Mouse (Mus musculus) kidney, adult 11 months (tissue): ENCODE data around the gene Retnla.
"Not testable (repeated sequence)": the region's sequence is repeated elsewhere in the genome, so short reads cannot be mapped to it uniquely, and the experiment has no call there.

ENCODE experiments used
- DNase-seq: peaks from one replicate; pipeline ENCODE4 v3.0.0; 2022

Retnla gene

DNA sequence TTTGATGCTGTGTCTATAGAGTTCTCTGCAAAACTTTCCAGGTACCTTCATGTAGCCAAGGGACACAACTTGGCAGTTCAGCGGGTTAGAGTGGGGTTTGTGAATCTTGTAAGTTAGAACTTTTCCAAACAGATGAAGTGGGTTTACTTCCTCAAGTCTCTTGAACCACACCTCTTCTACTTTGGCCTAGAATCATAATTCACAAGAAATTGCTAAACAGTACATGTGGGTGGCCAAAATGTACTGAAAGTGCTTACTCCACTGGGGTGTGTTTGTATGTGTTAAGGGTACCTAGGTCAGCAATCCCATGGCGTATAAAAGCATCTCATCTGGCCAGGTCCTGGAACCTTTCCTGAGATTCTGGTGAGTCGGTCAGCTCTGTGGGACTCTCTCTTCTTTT lies at the start of gene Retnla:
TSS of gene Retnla (plus strand) at position 286 of the 400 bp plus-strand sequence.
- no peak for DNase-seq

DNA sequence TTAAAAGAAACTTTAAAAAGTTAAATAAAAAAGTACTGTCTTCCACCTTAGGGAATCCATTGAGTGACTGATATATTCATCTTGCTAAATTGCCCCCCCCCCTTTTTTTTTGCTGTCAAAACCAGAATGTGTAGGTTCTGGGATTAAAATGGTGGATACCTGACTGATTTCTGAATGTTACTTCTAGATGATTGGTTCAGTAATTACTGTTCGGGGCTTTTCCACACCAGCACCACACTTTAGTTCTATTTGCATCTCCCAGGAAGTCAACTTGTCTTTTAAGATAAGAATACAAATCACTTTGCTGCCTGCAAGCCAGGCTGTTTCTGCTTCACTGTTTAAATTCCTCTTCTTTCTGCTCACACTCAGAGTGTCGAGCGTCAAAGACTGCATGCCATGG lies 44.1 kb upstream of the Retnla start:
- no peak for DNase-seq

DNA sequence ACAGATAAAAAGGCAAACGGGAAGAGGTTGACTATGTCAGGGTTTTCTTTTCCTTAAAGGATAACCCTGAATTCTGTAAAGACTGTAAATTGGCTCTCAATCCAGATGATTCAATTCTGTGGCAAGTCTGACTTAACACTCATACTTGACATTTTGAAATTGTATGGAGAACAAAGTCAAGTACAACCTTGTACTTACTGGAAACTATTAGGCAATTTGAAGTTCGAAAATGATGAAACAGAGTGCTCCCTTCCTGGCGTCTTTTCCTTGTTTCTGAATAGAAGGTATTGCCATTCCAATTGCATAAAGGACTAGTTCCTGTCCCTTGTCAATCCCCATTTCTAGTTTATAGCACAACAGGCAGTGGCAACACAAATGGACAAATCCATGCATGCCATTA lies 42.9 kb upstream of the Retnla start:
- no peak for DNase-seq

DNA sequence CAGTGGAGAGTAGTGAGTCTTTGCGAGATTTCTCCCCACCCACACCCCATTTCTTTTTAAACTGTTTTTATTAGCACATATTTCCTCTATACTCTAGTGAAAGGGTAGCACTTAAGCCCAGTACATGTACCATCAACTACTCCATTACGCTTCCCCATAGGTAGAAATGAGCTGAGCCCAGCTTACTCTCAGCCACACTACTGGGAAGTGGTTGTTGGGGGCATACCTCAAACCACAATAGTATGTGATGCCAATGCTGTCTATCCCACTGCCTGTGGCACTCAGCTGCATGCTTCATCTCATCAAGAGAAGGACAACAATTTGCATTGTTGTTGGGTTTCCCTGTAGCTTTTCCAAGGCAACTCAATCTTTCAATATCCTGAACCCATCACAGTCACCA lies 41.4 kb upstream of the Retnla start:
- no peak for DNase-seq

DNA sequence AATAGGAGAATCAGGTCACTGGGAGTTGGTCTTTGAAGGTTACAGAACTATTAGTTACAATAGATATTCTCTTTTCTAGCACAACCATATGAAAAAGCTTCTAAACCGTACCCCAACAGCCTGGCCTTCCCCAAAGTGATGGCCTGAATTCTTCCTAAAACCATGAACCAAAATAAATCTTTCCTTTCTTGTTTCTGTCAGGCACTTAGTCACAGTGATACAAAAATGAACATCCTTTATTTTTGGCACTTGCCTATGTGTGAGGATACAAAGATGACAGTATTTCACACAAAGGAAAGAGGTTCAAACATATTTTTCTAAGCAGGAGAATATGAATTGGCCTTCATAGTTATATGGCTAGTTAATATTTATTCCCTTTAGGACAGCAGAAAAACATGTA lies 36.9 kb upstream of the Retnla start:
- no peak for DNase-seq

DNA sequence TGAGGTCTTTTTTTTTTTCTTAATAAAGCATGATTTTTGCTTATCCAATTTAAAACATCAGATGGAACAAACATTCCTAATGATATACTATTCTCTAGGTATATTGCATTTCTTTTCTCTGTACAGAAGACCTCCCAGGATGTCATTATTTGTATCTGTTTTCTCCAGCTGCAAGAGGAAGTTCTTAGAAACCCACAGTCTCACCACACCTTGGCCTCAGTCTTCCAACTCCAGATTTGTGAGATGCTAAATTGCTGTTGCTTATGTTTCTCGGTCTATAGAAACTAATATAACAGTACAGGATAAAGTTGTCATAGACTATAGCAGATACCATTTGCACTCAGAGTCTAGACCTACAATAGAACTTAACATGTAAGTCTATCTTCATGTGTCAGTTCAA lies 35.8 kb upstream of the Retnla start:
- no peak for DNase-seq

DNA sequence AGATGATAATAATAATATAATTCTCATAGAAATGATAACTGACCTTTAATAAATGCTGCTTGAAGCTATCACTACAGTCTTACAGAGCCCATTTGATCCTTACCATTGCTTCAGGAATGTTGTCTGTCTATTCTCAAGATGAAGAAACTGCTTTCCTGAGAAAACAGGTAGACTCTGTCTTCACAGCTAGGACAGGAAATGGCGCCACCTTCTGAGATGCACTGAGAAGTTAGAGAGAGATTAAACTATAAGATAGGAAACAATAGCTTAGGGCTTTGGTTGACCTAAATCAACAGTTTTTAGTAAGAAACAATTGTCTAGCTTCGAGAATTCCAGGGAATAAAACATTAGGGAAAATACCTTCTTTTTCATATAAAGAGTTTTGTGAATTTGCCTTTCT lies 33.0 kb upstream of the Retnla start:
- no peak for DNase-seq

DNA sequence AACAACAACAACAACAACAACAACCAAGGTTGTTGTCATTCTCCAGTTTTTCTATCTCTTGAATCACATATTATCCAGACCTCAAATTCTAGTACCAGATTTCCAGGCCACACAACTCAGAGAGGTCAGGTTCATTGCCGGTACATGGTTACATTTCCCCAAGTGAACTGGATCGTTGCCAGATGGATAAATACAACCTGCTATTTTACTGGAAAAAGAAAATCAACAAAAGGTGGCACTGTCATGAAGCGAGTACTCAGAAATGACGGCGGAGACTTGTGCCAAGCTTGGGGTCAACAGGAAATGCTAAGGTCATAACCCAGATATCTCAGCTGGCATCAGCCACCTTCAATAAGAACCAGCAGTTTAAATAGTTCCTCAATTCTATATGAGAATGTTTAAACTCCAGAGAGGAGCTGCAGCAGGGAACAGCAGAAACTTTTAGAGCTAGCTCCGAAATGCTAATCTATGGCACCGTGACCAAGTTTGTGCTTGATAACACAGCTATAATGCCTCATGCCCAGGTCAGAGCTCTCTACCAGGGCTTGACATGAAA lies 30.4 kb upstream of the Retnla start:
- no peak for DNase-seq

DNA sequence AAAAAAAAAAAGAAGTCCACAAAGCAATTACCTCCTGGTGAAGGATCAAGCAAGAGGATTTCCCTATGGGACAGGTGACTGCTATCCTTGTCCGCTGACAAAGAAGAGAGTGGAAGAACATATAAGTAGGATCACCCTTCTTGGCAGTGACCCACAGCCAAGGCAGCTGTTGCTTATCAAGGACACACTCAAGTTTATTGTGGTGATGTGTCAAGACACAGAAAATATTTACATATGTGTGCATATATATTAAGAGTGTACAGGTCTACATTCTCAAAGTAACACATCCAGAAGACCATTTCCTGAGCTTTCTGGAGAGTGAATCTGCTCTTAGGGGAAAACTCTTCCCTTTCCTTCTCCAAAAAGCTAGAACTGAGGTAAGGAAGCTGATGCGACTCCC lies 25.7 kb upstream of the Retnla start, which contains the start of gene Retnlb:
TSS of gene Retnlb (plus strand) at position 162 of the 400 bp plus-strand sequence.
- no peak for DNase-seq

DNA sequence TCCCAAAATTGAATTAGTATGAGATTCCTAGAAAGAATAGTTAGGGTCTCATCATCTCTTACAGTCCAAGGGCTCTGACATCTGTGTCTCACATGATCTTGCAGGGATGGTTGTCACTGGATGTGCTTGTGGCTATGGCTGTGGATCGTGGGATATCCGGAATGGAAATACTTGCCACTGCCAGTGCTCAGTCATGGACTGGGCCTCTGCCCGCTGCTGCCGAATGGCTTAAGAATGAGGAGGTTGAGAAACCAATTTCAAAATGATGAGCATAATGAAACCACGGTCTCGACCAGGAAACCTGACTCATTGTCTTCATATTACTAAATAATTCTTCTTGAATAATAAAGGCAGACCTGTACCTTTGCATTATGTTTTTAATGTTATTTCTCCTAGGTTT lies 23.8 kb upstream of the Retnla start:
- DNase-seq = no peak

DNA sequence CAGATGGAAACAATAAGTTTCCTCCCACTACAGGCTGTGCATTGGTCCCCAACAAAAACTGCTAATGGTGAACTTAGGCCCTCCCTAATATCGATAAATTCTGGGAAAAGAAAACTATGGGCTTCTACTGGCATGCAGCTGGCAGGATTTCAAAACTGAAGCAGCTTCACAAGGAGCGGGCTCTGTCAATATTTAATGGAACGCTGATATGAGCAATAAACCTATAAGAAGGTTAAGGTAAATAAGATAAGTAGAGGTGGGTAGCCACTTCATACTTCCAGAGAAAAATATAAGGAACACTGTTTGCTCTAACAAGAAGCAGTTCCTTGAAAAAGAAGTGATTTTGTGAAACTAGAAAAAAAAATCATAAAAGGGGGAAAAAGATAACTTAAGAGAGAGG lies 15.9 kb upstream of the Retnla start:
- DNase-seq = no peak

DNA sequence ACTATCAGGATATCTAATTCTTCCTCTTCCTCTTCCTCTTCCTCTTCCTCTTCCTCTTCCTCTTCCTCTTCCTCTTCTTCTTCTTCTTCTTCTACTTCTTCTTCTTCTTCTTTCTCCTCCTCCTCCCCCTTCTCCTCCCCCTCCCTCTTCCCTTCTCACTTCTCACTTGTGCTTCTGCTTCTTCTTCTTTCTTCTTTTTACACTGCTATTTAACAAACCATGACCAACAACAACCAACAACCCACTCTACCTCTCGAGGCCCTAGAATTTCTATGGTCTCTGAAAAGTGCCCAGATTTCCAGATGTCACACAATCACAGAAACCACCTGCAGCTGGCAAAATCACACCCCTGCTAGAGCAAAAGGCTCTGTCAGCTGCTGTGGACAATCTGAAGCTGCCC lies 14.7 kb upstream of the Retnla start:
- no peak for DNase-seq

DNA sequence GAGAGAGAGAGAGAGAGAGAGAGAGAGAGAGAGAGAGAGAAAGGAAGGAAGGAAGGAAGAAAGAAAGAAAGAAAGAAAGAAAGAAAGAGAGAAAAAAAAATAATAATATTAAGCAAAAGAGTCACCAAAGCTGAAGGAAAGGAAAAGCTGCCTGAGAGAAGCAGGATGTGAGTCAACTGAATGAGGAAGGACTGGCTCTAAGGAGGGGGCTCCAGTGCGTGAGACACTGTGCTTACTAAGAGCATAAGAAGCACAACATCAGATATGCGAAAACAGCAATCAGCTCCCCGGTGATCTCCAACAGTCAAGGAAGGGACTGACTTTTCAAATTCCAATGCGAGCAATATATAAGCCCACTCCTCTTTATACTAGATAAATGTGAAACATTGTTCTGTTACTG lies 13.3 kb upstream of the Retnla start:
- DNase-seq = no peak

DNA sequence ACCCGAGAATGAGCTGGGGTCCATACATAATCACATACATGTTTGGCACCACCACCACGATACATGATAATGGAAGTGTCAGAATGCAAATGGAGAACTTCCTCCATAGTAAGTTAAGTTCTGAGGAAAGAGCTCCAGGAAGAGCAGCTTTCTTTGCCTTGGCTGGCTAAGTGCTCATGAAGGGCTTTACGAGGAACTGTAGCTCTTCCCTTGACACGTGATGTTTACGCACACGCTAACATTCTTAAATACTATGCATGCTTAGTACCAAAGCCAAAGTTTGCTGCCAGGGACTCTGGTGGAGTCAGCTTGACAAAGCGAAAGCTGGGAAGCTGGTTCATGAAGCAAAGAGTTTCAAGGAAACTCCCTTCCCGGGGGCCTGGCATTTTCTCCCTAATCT lies 10.3 kb upstream of the Retnla start:
- no peak for DNase-seq

DNA sequence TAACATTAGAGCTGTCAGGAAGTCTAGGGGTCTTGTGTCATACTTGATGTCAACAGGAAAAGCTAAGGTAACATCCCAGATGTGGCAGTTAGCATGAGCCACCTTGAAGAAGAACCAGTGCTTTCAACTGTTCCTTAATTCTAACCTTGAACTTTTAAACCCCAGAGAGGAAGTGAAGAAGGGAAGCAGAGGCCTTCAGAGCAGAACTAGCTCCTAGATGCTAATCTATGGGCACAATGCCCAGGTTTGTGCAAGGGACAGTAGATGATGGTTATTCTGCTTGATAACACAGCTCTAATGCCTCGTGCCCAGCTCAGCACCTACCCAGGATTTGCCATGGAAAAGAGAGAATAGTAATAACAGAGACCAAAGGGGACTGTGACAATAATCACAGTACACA lies 8.7 kb upstream of the Retnla start:
- DNase-seq = not testable (repeated sequence)

DNA sequence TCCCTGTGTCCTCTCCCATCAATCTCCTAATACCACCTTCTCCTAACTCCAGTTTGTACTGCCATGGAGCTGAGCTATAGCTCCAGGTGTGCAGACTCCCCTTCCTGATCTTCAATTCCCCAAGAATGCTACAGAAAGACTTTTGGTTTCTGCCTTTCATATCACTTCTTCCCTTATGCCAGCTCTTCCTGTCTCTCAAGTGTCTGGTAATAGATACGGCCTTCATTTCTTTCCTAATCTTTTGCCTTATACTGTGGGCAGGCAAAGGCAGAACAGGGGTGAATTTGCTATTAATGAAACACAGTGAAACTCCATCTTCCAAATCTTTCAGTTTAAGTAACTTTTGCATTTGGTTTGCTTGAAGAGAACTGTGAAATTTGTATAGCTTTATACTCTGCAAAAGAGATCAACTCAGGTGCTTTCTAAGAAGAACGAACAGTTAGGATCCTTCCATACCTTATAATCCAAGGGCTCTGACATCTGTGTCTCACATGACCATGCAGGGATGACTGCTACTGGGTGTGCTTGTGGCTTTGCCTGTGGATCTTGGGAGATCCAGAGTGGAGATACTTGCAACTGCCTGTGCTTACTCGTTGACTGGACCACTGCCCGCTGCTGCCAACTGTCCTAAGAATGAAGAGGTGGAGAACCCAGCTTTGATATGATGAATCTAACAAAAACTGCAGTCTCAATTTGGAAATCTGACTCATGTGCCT lies 1.5 kb downstream of the Retnla start:
- no peak for DNase-seq

DNA sequence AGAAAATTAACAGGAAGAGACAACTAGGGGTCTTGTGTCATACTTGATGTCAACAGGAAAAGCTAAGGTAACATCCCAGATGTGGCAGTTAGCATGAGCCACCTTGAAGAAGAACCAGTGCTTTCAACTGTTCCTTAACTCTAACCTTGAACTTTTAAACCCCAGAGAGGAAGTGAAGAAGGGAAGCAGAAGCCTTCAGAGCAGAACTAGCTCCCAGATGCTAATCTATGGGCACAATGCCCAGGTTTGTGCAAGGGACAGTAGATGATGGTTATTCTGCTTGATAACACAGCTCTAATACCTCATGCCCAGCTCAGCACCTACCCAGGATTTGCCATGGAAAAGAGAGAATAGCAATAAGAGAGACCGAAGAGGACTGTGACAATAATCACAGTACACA lies 22.7 kb downstream of the Retnla start:
- not testable (repeated sequence) for DNase-seq

DNA sequence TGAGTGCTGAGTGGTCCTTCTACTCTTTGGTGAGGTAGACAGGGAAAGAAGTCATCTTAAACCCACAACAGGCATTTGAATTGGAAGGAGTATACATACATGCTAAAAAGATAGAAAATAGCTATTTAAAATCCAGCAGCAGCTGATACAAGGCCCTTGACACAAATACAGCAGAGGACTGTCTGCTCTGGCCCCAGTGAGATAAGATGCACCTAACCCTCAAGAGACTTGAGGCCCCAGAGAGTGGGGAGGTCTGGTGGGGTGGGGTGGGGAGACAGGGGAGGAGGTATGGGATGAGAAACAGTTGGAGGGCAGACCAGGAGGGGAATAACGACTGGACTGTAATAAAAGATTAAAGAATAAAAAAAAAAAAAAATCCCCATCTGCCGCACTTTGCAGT lies 25.3 kb downstream of the Retnla start:
- no peak for DNase-seq

DNA sequence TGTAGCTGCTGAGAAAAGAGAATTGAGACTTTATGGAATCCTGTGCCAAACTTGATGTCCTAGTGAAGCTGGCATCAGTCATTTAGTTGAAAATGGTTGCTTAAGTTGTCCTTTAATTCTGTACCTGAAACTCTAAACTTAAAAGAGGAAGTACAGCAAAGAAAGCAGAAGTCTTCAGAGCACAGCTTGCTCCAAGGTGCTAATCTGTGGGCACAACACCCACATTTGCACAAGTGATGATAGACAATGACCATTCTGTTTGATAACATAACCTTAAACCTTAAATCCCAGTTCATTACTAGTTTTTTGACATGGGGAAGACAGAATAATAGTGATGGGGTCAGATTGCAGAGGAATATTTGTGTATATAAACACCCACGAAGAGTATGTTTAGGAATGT lies 26.3 kb downstream of the Retnla start:
- no peak for DNase-seq

DNA sequence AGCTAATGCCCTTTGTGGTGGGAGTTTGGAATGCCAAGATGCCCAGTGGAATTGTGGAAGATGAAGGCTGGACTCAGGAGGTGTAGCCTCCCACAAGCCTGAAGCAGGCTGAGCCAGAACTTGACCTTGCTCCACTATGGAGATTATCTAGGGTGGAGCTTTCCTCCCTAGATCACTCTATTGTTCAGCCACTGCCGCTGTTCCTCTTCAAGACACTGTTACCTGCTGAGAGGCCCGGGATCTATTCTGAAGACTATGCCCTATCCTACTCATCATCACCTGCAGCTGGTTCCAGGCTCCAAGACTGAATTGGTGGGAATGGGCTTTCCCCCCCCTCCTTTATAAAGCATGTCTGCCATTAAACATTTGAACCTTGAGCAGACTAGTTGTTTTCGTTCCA lies 27.3 kb downstream of the Retnla start:
- no peak for DNase-seq

DNA sequence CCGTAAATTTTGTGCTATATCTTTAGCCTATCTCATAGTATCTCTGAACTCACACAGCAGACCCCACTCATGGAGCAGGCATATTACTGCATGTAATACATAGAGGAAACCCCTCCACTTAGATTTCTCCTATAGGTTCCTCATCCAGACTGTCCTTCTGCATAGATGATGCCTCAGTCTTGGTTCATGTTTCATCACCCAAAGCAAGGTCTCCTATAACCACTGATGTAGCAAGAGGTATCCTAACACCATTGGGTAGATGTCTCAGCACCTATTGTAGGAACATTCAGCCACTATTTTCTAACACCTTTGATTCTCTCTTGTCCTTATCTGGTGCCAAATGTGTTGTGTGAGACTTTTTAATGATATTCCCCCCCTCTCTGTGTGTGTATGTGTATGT lies 29.4 kb downstream of the Retnla start:
- DNase-seq = no peak

DNA sequence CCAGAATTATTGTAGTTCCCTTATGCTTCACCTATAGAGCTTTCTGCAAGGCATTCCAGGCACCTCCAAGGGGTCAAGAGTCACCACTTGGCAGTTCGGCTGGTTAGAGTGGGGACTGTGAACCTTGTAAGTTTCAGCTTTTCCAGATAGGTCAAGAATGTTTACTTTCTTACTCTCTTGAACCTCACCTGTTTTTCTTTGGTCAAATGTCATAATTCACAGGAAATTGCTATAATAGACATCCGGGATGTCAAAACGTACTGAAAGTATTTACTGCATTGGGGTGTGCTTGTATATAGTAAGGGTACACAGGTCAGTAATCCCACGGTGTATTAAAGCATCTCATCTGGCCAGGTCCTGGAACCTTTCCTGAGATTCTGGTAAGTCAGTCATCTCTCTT lies 30.0 kb downstream of the Retnla start, which contains the start of gene Retnlg:
TSS of gene Retnlg (plus strand) at position 301 of the 400 bp plus-strand sequence.
- no peak for DNase-seq

DNA sequence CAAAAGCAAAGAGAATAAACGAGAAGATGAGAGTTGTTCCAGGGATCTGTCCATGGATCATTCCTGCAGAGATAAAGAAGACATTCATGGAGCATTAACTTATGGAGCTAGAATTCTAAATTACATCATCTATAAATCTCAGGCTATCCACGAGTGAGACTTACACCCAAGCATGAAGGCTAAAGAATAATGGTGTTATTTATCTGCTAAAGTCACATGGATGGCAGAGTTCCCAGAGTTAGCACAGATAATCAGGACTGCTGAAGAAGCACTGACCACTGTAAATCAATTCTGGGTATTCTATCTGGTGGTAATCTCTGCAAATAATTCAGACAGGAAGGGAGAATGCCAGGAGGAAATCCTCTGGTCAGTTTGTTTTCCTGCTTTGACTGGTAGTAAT lies 48.4 kb downstream of the Retnla start:
- DNase-seq = no peak
